Comparison of ENCODE assay signal across 16 mouse cellular contexts in genomic region chr2:77662171-77662570, GRCm38 (mm10).
DNase-seq lines count a peak whose midpoint lies in the region; ATAC-seq and TF ChIP-seq lines count a peak whose summit lies in the region.
"Had no signal": no experiment of that assay in that cellular context is flagged by ENCODE, and none has a peak within 500 bp of the region (broad histone marks: within the 10 kb centered on the region; RNA-seq: fewer than 3 reads in every experiment).

No protein-coding gene starts in this region.

- intact Hi-C loops in left cerebral cortex, postnatal 14 days (cut with DNase I) = no loop called here

- H3K36me3 ChIP-seq in kidney, postnatal 0 days (ENCODE audit: insufficient read depth, low read length) = no peaks in the 10 kb centered on the region
- no peaks in the 10 kb centered on the region for H3K36me3 ChIP-seq in hindbrain, embryonic 11.5 days (ENCODE audit: control insufficient read depth, insufficient read depth, low read length)
- no peaks in the 10 kb centered on the region for H3K36me3 ChIP-seq in intestine, embryonic 15.5 days
- H3K36me3 ChIP-seq: embryonic facial prominence, embryonic 12.5 days; forebrain, embryonic 15.5 days; midbrain, embryonic 12.5 days had no signal

- no peak overlapping the region for H3K27ac ChIP-seq in kidney, postnatal 0 days
- H3K27ac ChIP-seq in hindbrain, embryonic 11.5 days (ENCODE audit: low read depth, low read length) = no peak overlapping the region
- no peak overlapping the region for H3K27ac ChIP-seq in intestine, embryonic 15.5 days
- H3K27ac ChIP-seq: embryonic facial prominence, embryonic 12.5 days; forebrain, embryonic 15.5 days; layer of hippocampus, adult 2 months; midbrain, embryonic 12.5 days had no signal

- H3K4me1 ChIP-seq in kidney, postnatal 0 days (replicated peaks; ENCODE audit: insufficient read depth, low read length) = no peaks in the 10 kb centered on the region
- no peaks in the 10 kb centered on the region for H3K4me1 ChIP-seq in hindbrain, embryonic 11.5 days (replicated peaks; ENCODE audit: control insufficient read depth, insufficient read depth, low read length)
- H3K4me1 ChIP-seq in intestine, embryonic 15.5 days (replicated peaks) = no peaks in the 10 kb centered on the region
- H3K4me1 ChIP-seq: embryonic facial prominence, embryonic 12.5 days; forebrain, embryonic 15.5 days; midbrain, embryonic 12.5 days had no signal

- no peak overlapping the region for H3K4me3 ChIP-seq in kidney, postnatal 0 days (replicated peaks; ENCODE audit: low read depth, low read length)
- H3K4me3 ChIP-seq in hindbrain, embryonic 11.5 days (ENCODE audit: low read depth, low read length) = no peak overlapping the region
- no peak overlapping the region for H3K4me3 ChIP-seq in intestine, embryonic 15.5 days (replicated peaks)
- H3K4me3 ChIP-seq: embryonic facial prominence, embryonic 12.5 days; forebrain, embryonic 15.5 days; layer of hippocampus, adult 2 months; midbrain, embryonic 12.5 days had no signal

- H3K4me2 ChIP-seq in kidney, postnatal 0 days (ENCODE audit: low read length) = no peak overlapping the region
- H3K4me2 ChIP-seq in hindbrain, embryonic 11.5 days (replicated peaks; ENCODE audit: low read depth, low read length) = no peak overlapping the region
- H3K4me2 ChIP-seq in intestine, embryonic 15.5 days (replicated peaks) = no peak overlapping the region
- H3K4me2 ChIP-seq: embryonic facial prominence, embryonic 12.5 days; forebrain, embryonic 15.5 days; midbrain, embryonic 12.5 days had no signal

- no peaks in the 10 kb centered on the region for H3K27me3 ChIP-seq in kidney, postnatal 0 days (ENCODE audit: insufficient read depth, low read length)
- no peaks in the 10 kb centered on the region for H3K27me3 ChIP-seq in hindbrain, embryonic 11.5 days (ENCODE audit: control insufficient read depth, insufficient read depth, low read length)
- no peaks in the 10 kb centered on the region for H3K27me3 ChIP-seq in intestine, embryonic 15.5 days (replicated peaks)
- H3K27me3 ChIP-seq: embryonic facial prominence, embryonic 12.5 days; forebrain, embryonic 15.5 days; midbrain, embryonic 12.5 days had no signal

- H3K9ac ChIP-seq in kidney, postnatal 0 days (ENCODE audit: low read depth, low read length) = no peak overlapping the region
- H3K9ac ChIP-seq in hindbrain, embryonic 11.5 days (ENCODE audit: low read depth, low read length) = no peak overlapping the region
- no peak overlapping the region for H3K9ac ChIP-seq in intestine, embryonic 15.5 days
- H3K9ac ChIP-seq: embryonic facial prominence, embryonic 12.5 days; forebrain, embryonic 15.5 days; liver, postnatal 0 days; midbrain, embryonic 12.5 days had no signal

- 62% methylated on average over 5 of the region's 5 CpGs for WGBS in kidney, postnatal 0 days
- 78% methylated on average over 5 of the region's 5 CpGs for WGBS in hindbrain, embryonic 11.5 days
- WGBS in intestine, embryonic 15.5 days = 64% methylated on average over 5 of the region's 5 CpGs

- no peaks in the 10 kb centered on the region for H3K9me3 ChIP-seq in kidney, postnatal 0 days (replicated peaks; ENCODE audit: low read length)
- H3K9me3 ChIP-seq in hindbrain, embryonic 11.5 days (ENCODE audit: control insufficient read depth, low read length) = no peaks in the 10 kb centered on the region
- H3K9me3 ChIP-seq in intestine, embryonic 15.5 days = no peaks in the 10 kb centered on the region
- H3K9me3 ChIP-seq: embryonic facial prominence, embryonic 12.5 days; forebrain, embryonic 15.5 days; midbrain, embryonic 12.5 days had no signal

- ATAC-seq in kidney, postnatal 0 days (replicated peaks; ENCODE audit: low FRiP score, low read depth) = no peak
- no peak for ATAC-seq in hindbrain, embryonic 11.5 days (ENCODE audit: low FRiP score)
- no peak for ATAC-seq in intestine, embryonic 15.5 days
- ATAC-seq: forebrain, embryonic 15.5 days; intestine, postnatal 0 days; liver, postnatal 0 days had no signal

- DNase-seq in frontal cortex, adult 2 months (ENCODE audit: extremely low spot score in 1 of 2, low spot score in 1 of 2) = peak; percentile 18 to 81
- DNase-seq in frontal cortex, postnatal 25 days (ENCODE audit: low spot score in 2 of 2) = no peak
- DNase-seq in kidney, postnatal 0 days (ENCODE audit: low spot score) = peak; percentile 64
- no peak for DNase-seq in kidney, postnatal 36 days
- DNase-seq in 3T3-L1 (ENCODE audit: low read depth, low spot score) = peak; percentile 95
- peak; percentile 35 to 44 for DNase-seq in left cerebral cortex, postnatal 14 days (ENCODE audit: low spot score in 2 of 2)
- DNase-seq in hindbrain, embryonic 11.5 days (ENCODE audit: low spot score) = no peak
- DNase-seq: B cell, adult 2 months; cerebellum, postnatal 10 days; liver, postnatal 0 days had no signal

- no peak for TF ChIP-seq CTCF in kidney, postnatal 0 days (IDR thresholded peaks at IDR 0.05; ENCODE audit: low read depth)

Comparison
In these comparisons a context has a peak if more than half of its experiments do, and no peak if none do; other contexts are left out.
1. DNase-seq: peak in frontal cortex, adult 2 months (2 of 2), kidney, postnatal 0 days (single experiment), 3T3-L1 (single experiment) and left cerebral cortex, postnatal 14 days (2 of 2); none in frontal cortex, postnatal 25 days (0 of 2), kidney, postnatal 36 days (0 of 2) and hindbrain, embryonic 11.5 days (single experiment).